Mouse (Mus musculus) forebrain, embryonic 15.5 days (tissue): ENCODE data around the gene Sfta2. TPM values are rescaled to one million over a fixed set of nuclear protein-coding genes. Genes with fewer than 3 reads are reported as not detected.

Source experiments
- ATAC-seq: fragments of 200-750 bp; cut with Nextera tagmentation; replicated peaks from 2 replicates; pipeline ENCODE4 v1.8.0; 2017; ENCODE audit warnings: mild to moderate bottlenecking, moderate TSS enrichment, moderate library complexity
- H3K27ac ChIP-seq: fragments of 300-500 bp; sonication (generic); replicated peaks from 2 replicates; pipeline ENCODE4 v1.5.1; 2015; ENCODE audit warnings: mild to moderate bottlenecking, inconsistent platforms
- H3K27me3 ChIP-seq: fragments of 300-500 bp; sonication (generic); 2 replicates; pipeline ENCODE4 v1.6.1; 2015; ENCODE audit warnings: inconsistent platforms
- H3K36me3 ChIP-seq: fragments of 300-500 bp; sonication (generic); 2 replicates; pipeline ENCODE4 v1.6.1; 2015; ENCODE audit warnings: mild to moderate bottlenecking, inconsistent platforms
- H3K4me1 ChIP-seq: fragments of 300-500 bp; sonication (generic); 2 replicates; pipeline ENCODE4 v1.6.1; 2015; ENCODE audit warnings: inconsistent platforms
- H3K4me2 ChIP-seq: fragments of 300-500 bp; sonication (generic); replicated peaks from 2 replicates; pipeline ENCODE4 v1.6.1; 2015; ENCODE audit warnings: mild to moderate bottlenecking, inconsistent platforms
- H3K4me3 ChIP-seq: fragments of 300-500 bp; sonication (generic); 2 replicates; pipeline ENCODE4 v1.5.1; 2015; ENCODE audit warnings: mild to moderate bottlenecking, inconsistent platforms
- H3K9ac ChIP-seq: fragments of 300-500 bp; sonication (generic); replicated peaks from 2 replicates; pipeline ENCODE4 v1.6.1; 2015; ENCODE audit warnings: mild to moderate bottlenecking, inconsistent platforms
- H3K9me3 ChIP-seq: fragments of 300-500 bp; sonication (generic); 2 replicates; pipeline ENCODE4 v1.6.1; 2016; ENCODE audit warnings: inconsistent platforms
- WGBS: fragments of 180-500 bp; shearing (Covaris S2); methylation state at CpG from one replicate; pipeline ENCODE4 v1.1.7; 2015; ENCODE audit warnings: mixed read lengths; 5-methylcytosine and 5-hydroxymethylcytosine counted together
- polyA plus RNA-seq: library from polyadenylated mRNA; unstranded; fragments of >200 nt; fragmentation: Nextera tagmentation; extraction: Ambion mirVana; gene quantifications from 2 replicates; pipeline ENCODE4 v1.2.1, GENCODE M21; 2015

Sfta2 gene
- polyA plus RNA-seq, 1 experiment from 2014 or later, result not detected

GRCm38 (mm10) chr17:35688347-35689175 lies 87.2 kb downstream of the Sfta2 start:
- ATAC-seq, result no peak
- no peaks in the 10 kb centered on the region for H3K27me3 ChIP-seq
- peaks cover 99% of the 10 kb centered on the region for H3K36me3 ChIP-seq
- no peak overlapping the region for H3K4me3 ChIP-seq
- H3K27ac ChIP-seq, result no peak overlapping the region
- H3K4me2 ChIP-seq, result no peak overlapping the region
- WGBS, result 91% methylated on average over 25 of the region's 25 CpGs
- H3K4me1 ChIP-seq, result no peaks in the 10 kb centered on the region
- H3K9me3 ChIP-seq, result no peaks in the 10 kb centered on the region
- H3K9ac ChIP-seq, result no peak overlapping the region

GRCm38 (mm10) chr17:35689936-35690645 lies 88.7 kb downstream of the Sfta2 start:
- Histone ChIP-seq H3K4me3 (no peak overlapping the region), H3K9me3 (no peaks in the 10 kb centered on the region), H3K4me1 (no peaks in the 10 kb centered on the region), H3K4me2 (no peak overlapping the region), H3K9ac (no peak overlapping the region), H3K27ac (no peak overlapping the region), H3K27me3 (no peaks in the 10 kb centered on the region), H3K36me3 (peaks cover 90% of the 10 kb centered on the region)
- ATAC-seq, result no peak
- WGBS, result 91% methylated on average over 18 of the region's 18 CpGs

- H3K27ac ChIP-seq, result no peak overlapping the region
- peaks cover 74% of the 10 kb centered on the region for H3K36me3 ChIP-seq
- no peaks in the 10 kb centered on the region for H3K9me3 ChIP-seq
- H3K4me2 ChIP-seq, result no peak overlapping the region
- peaks cover 10% of the 10 kb centered on the region for H3K4me1 ChIP-seq
- WGBS, result 85% methylated on average over 4 of the region's 4 CpGs
- no peak overlapping the region for H3K9ac ChIP-seq
- H3K27me3 ChIP-seq, result no peaks in the 10 kb centered on the region
- H3K4me3 ChIP-seq, result no peak overlapping the region
- ATAC-seq, result no peak
Observed at GRCm38 (mm10) chr17:35691811-35692210, 90.5 kb downstream of the Sfta2 start.

- Histone ChIP-seq H3K27ac (no peak overlapping the region), H3K4me2 (no peak overlapping the region), H3K36me3 (peaks cover 69% of the 10 kb centered on the region), H3K27me3 (no peaks in the 10 kb centered on the region), H3K4me3 (no peak overlapping the region), H3K4me1 (peaks cover 16% of the 10 kb centered on the region), H3K9me3 (no peaks in the 10 kb centered on the region), H3K9ac (no peak overlapping the region)
- WGBS, result 84% methylated on average over 4 of the region's 4 CpGs
- ATAC-seq, result no peak
Observed at GRCm38 (mm10) chr17:35692368-35692767, 91.0 kb downstream of the Sfta2 start.

- Histone ChIP-seq H3K27ac (no peak overlapping the region), H3K4me3 (no peak overlapping the region), H3K27me3 (no peaks in the 10 kb centered on the region), H3K4me2 (no peak overlapping the region), H3K9me3 (no peaks in the 10 kb centered on the region), H3K36me3 (peaks cover 53% of the 10 kb centered on the region), H3K4me1 (peaks cover 31% of the 10 kb centered on the region), H3K9ac (no peak overlapping the region)
- WGBS, result 96% methylated on average over 5 of the region's 5 CpGs
- no peak for ATAC-seq
Observed at GRCm38 (mm10) chr17:35693906-35694305, 92.6 kb downstream of the Sfta2 start.

GRCm38 (mm10) chr17:35695289-35695688 lies 93.9 kb downstream of the Sfta2 start:
- H3K4me3 ChIP-seq, result no peak overlapping the region
- ATAC-seq, result no peak
- no peaks in the 10 kb centered on the region for H3K9me3 ChIP-seq
- 96% methylated on average over 2 of the region's 2 CpGs for WGBS
- no peak overlapping the region for H3K4me2 ChIP-seq
- H3K27me3 ChIP-seq, result no peaks in the 10 kb centered on the region
- no peak overlapping the region for H3K27ac ChIP-seq
- no peak overlapping the region for H3K9ac ChIP-seq
- H3K36me3 ChIP-seq, result peaks cover 40% of the 10 kb centered on the region
- peaks cover 43% of the 10 kb centered on the region for H3K4me1 ChIP-seq

- Histone ChIP-seq H3K4me1 (peaks cover 50% of the 10 kb centered on the region), H3K36me3 (peaks cover 26% of the 10 kb centered on the region), H3K9me3 (no peaks in the 10 kb centered on the region), H3K27ac (peak overlapping the region; percentile 99), H3K27me3 (no peaks in the 10 kb centered on the region), H3K4me2 (peak overlapping the region; percentile 89), H3K9ac (peak overlapping the region; percentile 71; the same call in 1 of the 2 replicates), H3K4me3 (peak overlapping the region; percentile 47)
- ATAC-seq, result no peak
- 39% methylated on average over 6 of the region's 6 CpGs for WGBS
Observed at GRCm38 (mm10) chr17:35696691-35697090, 95.3 kb downstream of the Sfta2 start.

- H3K9ac ChIP-seq, result peak overlapping the region; percentile 71
- peaks cover 57% of the 10 kb centered on the region for H3K4me1 ChIP-seq
- 6% methylated on average over 1 of the region's 1 CpGs for WGBS
- H3K9me3 ChIP-seq, result no peaks in the 10 kb centered on the region
- H3K27ac ChIP-seq, result peak overlapping the region; percentile 99
- peaks cover 19% of the 10 kb centered on the region for H3K36me3 ChIP-seq
- peak overlapping the region; percentile 89 for H3K4me2 ChIP-seq
- peak overlapping the region; percentile 47 for H3K4me3 ChIP-seq
- peak; percentile 36 for ATAC-seq
- H3K27me3 ChIP-seq, result no peaks in the 10 kb centered on the region
Observed at GRCm38 (mm10) chr17:35697429-35697758, 96.0 kb downstream of the Sfta2 start.

GRCm38 (mm10) chr17:35697759-35698500 lies 96.6 kb downstream of the Sfta2 start:
- H3K27ac ChIP-seq, result peak overlapping the region; percentile 99
- under 1% methylated on average over 16 of the region's 16 CpGs for WGBS
- peak overlapping the region; percentile 71 for H3K9ac ChIP-seq
- no peaks in the 10 kb centered on the region for H3K9me3 ChIP-seq
- H3K4me3 ChIP-seq, result peak overlapping the region; percentile 47
- peaks cover 14% of the 10 kb centered on the region for H3K36me3 ChIP-seq
- H3K4me2 ChIP-seq, result peak overlapping the region; percentile 89
- peak; percentile 54 for ATAC-seq
- H3K27me3 ChIP-seq, result no peaks in the 10 kb centered on the region
- peaks cover 60% of the 10 kb centered on the region for H3K4me1 ChIP-seq

- Histone ChIP-seq H3K27ac (peak overlapping the region; percentile 99), H3K9me3 (no peaks in the 10 kb centered on the region), H3K4me2 (peak overlapping the region; percentile 89), H3K9ac (peak overlapping the region; percentile 71), H3K36me3 (peaks cover 8% of the 10 kb centered on the region), H3K27me3 (no peaks in the 10 kb centered on the region), H3K4me1 (peaks cover 60% of the 10 kb centered on the region), H3K4me3 (peak overlapping the region; percentile 47)
- WGBS, result 12% methylated on average over 5 of the region's 5 CpGs
- ATAC-seq, result no peak
Observed at GRCm38 (mm10) chr17:35698501-35698883, 97.1 kb downstream of the Sfta2 start.

- ATAC-seq, result 0 out of 2 replicates have a peak, but pooled peaks have one; percentile 1
- 1% methylated on average over 19 of the region's 19 CpGs for WGBS
- Histone ChIP-seq H3K4me3 (peak overlapping the region; percentile 67), H3K27ac (peak overlapping the region; percentile 99), H3K36me3 (peaks cover 3% of the 10 kb centered on the region; the same call in 1 of the 2 replicates), H3K27me3 (no peaks in the 10 kb centered on the region), H3K4me1 (peaks cover 74% of the 10 kb centered on the region), H3K9ac (peak overlapping the region; percentile 84), H3K9me3 (no peaks in the 10 kb centered on the region), H3K4me2 (peak overlapping the region; percentile 89)
Observed at GRCm38 (mm10) chr17:35699919-35700318, 98.6 kb downstream of the Sfta2 start.
